Mouse (Mus musculus) myocyte (in vitro differentiated cells): Measurements from ENCODE around the gene Pgm5. TPM values are rescaled to one million over a fixed set of nuclear protein-coding genes. Genes with fewer than 3 reads are reported as not detected.
"Not testable (repeated sequence)": the region's sequence is repeated elsewhere in the genome, so short reads cannot be mapped to it uniquely, and the experiment has no call there.

ENCODE experiments used
- H3K27me3 ChIP-seq: one replicate; pipeline ENCODE4 v1.6.1; 2011; ENCODE audit not compliant: control insufficient read depth, insufficient read depth, insufficient read length
- H3K36me3 ChIP-seq: one replicate; pipeline ENCODE4 v1.6.1; 2011; ENCODE audit not compliant: control insufficient read depth, insufficient read depth
- H3K4me2 ChIP-seq: one replicate; pipeline ENCODE4 v1.6.1; 2011; ENCODE audit warnings: low read depth, control low read depth
- H3K4me3 ChIP-seq: one replicate; pipeline ENCODE4 v1.5.1; 2011; ENCODE audit warnings: mild to moderate bottlenecking, control low read depth, moderate library complexity
- H3K79me2 ChIP-seq: one replicate; pipeline ENCODE4 v1.6.1; 2011; ENCODE audit not compliant: control insufficient read depth, insufficient read depth
- H3ac ChIP-seq: one replicate; pipeline ENCODE4 v1.6.1; 2011; ENCODE audit not compliant: control insufficient read depth, insufficient read length
- CEBPB ChIP-seq: IDR thresholded peaks from 2 replicates; pipeline ENCODE4 v1.6.1; 2011; ENCODE audit warnings: mild to moderate bottlenecking, moderate library complexity; ENCODE audit not compliant: poor library complexity, insufficient read depth, severe bottlenecking
- E2F4 ChIP-seq: IDR thresholded peaks from one replicate; pipeline ENCODE4 v1.6.1; 2011; ENCODE audit warnings: mild to moderate bottlenecking, control low read depth, moderate library complexity; ENCODE audit not compliant: insufficient read depth
- MAX ChIP-seq: IDR thresholded peaks from one replicate; pipeline ENCODE4 v1.6.1; 2011; ENCODE audit warnings: low read depth, mild to moderate bottlenecking, control low read depth
- MYOD1 ChIP-seq, 3 experiments: IDR thresholded peaks; one replicate each; pipeline ENCODE4 v1.6.1; 2011; ENCODE audit warnings: control low read depth in 2 of 3, low read depth in 2 of 3, mild to moderate bottlenecking in 2 of 3, moderate library complexity in 1 of 3; ENCODE audit not compliant: insufficient read length in 2 of 3, control insufficient read depth in 1 of 3
- MYOG ChIP-seq, 3 experiments: IDR thresholded peaks; one replicate each; pipeline ENCODE4 v1.6.1; 2011; ENCODE audit warnings: control low read depth in 2 of 3, low read depth in 2 of 3, mild to moderate bottlenecking in 2 of 3; ENCODE audit not compliant: insufficient read length in 2 of 3, control insufficient read depth in 1 of 3, insufficient read depth in 1 of 3
- POLR2A ChIP-seq: IDR thresholded peaks from one replicate; pipeline ENCODE4 v1.6.1; 2011; ENCODE audit warnings: low read depth, mild to moderate bottlenecking, control low read depth, moderate library complexity; ENCODE audit not compliant: insufficient read length
- POLR2AphosphoS2 ChIP-seq: IDR thresholded peaks from one replicate; pipeline ENCODE4 v1.6.1; 2011; ENCODE audit warnings: low read depth, control low read depth; ENCODE audit not compliant: insufficient read length
- REST ChIP-seq: IDR thresholded peaks from one replicate; pipeline ENCODE4 v1.6.1; 2011; ENCODE audit warnings: mild to moderate bottlenecking, control low read depth, moderate library complexity; ENCODE audit not compliant: insufficient read depth, insufficient read length
- SRF ChIP-seq: IDR thresholded peaks from one replicate; pipeline ENCODE4 v1.6.1; 2011; ENCODE audit warnings: low read depth; ENCODE audit not compliant: control insufficient read depth, insufficient read length
- TCF12 ChIP-seq: IDR thresholded peaks from one replicate; pipeline ENCODE4 v1.6.1; 2011; ENCODE audit warnings: mild to moderate bottlenecking, control low read depth; ENCODE audit not compliant: poor library complexity, insufficient read depth, severe bottlenecking
- TCF3 ChIP-seq: IDR thresholded peaks from one replicate; pipeline ENCODE4 v1.6.1; 2011; ENCODE audit warnings: low read depth, control low read depth; ENCODE audit not compliant: insufficient read length
- USF1 ChIP-seq: IDR thresholded peaks from one replicate; pipeline ENCODE4 v1.6.1; 2011; ENCODE audit warnings: low read depth, mild to moderate bottlenecking, control low read depth, moderate library complexity
- polyA plus RNA-seq: library from polyadenylated mRNA; unstranded; fragments of >200 nt; fragmentation: generic; extraction: Trizol; gene quantifications from one replicate; pipeline ENCODE4 v1.2.1, GENCODE M21; 2012; ENCODE audit warnings: missing spikeins

The Pgm5 gene
- polyA plus RNA-seq, 1 experiment, result 68.6 TPM

GRCm38 (mm10) chr19:24707071-24707906 lies 154.4 kb downstream of the Pgm5 start:
- Histone ChIP-seq H3K79me2 (no peaks in the 10 kb centered on the region), H3ac (no peak overlapping the region), H3K4me2 (no peak overlapping the region), H3K27me3 (no peaks in the 10 kb centered on the region), H3K36me3 (no peaks in the 10 kb centered on the region), H3K4me3 (no peak overlapping the region)
- no peak for TF ChIP-seq SRF
- peak; percentile 70 for TF ChIP-seq CEBPB
- TF ChIP-seq TCF12, result no peak

- Histone ChIP-seq H3K36me3 (no peaks in the 10 kb centered on the region), H3ac (no peak overlapping the region), H3K4me3 (no peak overlapping the region), H3K27me3 (no peaks in the 10 kb centered on the region), H3K79me2 (no peaks in the 10 kb centered on the region), H3K4me2 (no peak overlapping the region)
- TF ChIP-seq TCF12 (no peak), MYOG (IDR thresholded peaks at IDR 0.05; ENCODE audit: control insufficient read depth in 1 of 3, insufficient read depth in 1 of 3, insufficient read length in 2 of 3, low read depth in 2 of 3) (no peak), MAX (no peak), SRF (no peak), POLR2A (no peak), REST (no peak), USF1 (no peak), CEBPB (no peak), TCF3 (no peak), POLR2AphosphoS2 (no peak), MYOD1 (IDR thresholded peaks at IDR 0.05; ENCODE audit: control insufficient read depth in 1 of 3, insufficient read length in 2 of 3, low read depth in 2 of 3) (no peak), E2F4 (no peak)
Observed at GRCm38 (mm10) chr19:24705395-24705794, 156.3 kb downstream of the Pgm5 start.

GRCm38 (mm10) chr19:24704326-24704725 lies 157.3 kb downstream of the Pgm5 start:
- Histone ChIP-seq H3ac (no peak overlapping the region), H3K36me3 (no peaks in the 10 kb centered on the region)

GRCm38 (mm10) chr19:24703680-24704079 lies 158.0 kb downstream of the Pgm5 start:
- H3K4me2 ChIP-seq, result no peak overlapping the region
- no peaks in the 10 kb centered on the region for H3K79me2 ChIP-seq
- H3K4me3 ChIP-seq, result no peak overlapping the region
- no peaks in the 10 kb centered on the region for H3K27me3 ChIP-seq
- no peak overlapping the region for H3ac ChIP-seq
- no peak for TF ChIP-seq USF1
- TF ChIP-seq MAX, result no peak
- TF ChIP-seq TCF12, result peak; percentile 11
- no peak for TF ChIP-seq CEBPB
- TF ChIP-seq POLR2AphosphoS2, result no peak
- TF ChIP-seq MYOG (IDR thresholded peaks at IDR 0.05; ENCODE audit: control insufficient read depth in 1 of 3, insufficient read depth in 1 of 3, insufficient read length in 2 of 3, low read depth in 2 of 3), result peak in 1 of 3 experiments; percentile 68
- TF ChIP-seq MYOD1 (IDR thresholded peaks at IDR 0.05; ENCODE audit: control insufficient read depth in 1 of 3, insufficient read length in 2 of 3, low read depth in 2 of 3), result peak in 1 of 3 experiments; percentile 3
- TF ChIP-seq SRF, result no peak
- TF ChIP-seq TCF3, result no peak
- H3K36me3 ChIP-seq, result no peaks in the 10 kb centered on the region

More at GRCm38 (mm10) chr19:24704326-24704725, 157.3 kb downstream of the Pgm5 start:
- Histone ChIP-seq H3K4me3 (no peak overlapping the region), H3K79me2 (no peaks in the 10 kb centered on the region), H3K4me2 (peak overlapping the region; percentile 25), H3K27me3 (no peaks in the 10 kb centered on the region)
- TF ChIP-seq SRF, result no peak
- no peak for TF ChIP-seq USF1
- TF ChIP-seq MAX, result no peak
- no peak for TF ChIP-seq REST
- TF ChIP-seq MYOG (IDR thresholded peaks at IDR 0.05; ENCODE audit: control insufficient read depth in 1 of 3, insufficient read depth in 1 of 3, insufficient read length in 2 of 3, low read depth in 2 of 3), result no peak

GRCm38 (mm10) chr19:24703168-24703567 lies 158.5 kb downstream of the Pgm5 start:
- not testable (repeated sequence) for H3K27me3 ChIP-seq, H3K4me3 ChIP-seq, H3ac ChIP-seq, H3K36me3 ChIP-seq, H3K4me2 ChIP-seq, H3K79me2 ChIP-seq

GRCm38 (mm10) chr19:24701716-24702115 lies 159.9 kb downstream of the Pgm5 start:
- Histone ChIP-seq H3K36me3 (no peaks in the 10 kb centered on the region), H3K27me3 (no peaks in the 10 kb centered on the region), H3K4me3 (no peak overlapping the region), H3K79me2 (no peaks in the 10 kb centered on the region), H3ac (no peak overlapping the region), H3K4me2 (no peak overlapping the region)
- TF ChIP-seq MAX (no peak), USF1 (no peak), POLR2AphosphoS2 (no peak), SRF (no peak), POLR2A (no peak), REST (no peak), MYOG (IDR thresholded peaks at IDR 0.05; ENCODE audit: control insufficient read depth in 1 of 3, insufficient read depth in 1 of 3, insufficient read length in 2 of 3, low read depth in 2 of 3) (no peak), E2F4 (no peak), MYOD1 (IDR thresholded peaks at IDR 0.05; ENCODE audit: control insufficient read depth in 1 of 3, insufficient read length in 2 of 3, low read depth in 2 of 3) (no peak), CEBPB (no peak), TCF3 (no peak), TCF12 (no peak)
